Comparison of ENCODE assay signal across 27 mouse cellular contexts in the genomic region with DNA sequence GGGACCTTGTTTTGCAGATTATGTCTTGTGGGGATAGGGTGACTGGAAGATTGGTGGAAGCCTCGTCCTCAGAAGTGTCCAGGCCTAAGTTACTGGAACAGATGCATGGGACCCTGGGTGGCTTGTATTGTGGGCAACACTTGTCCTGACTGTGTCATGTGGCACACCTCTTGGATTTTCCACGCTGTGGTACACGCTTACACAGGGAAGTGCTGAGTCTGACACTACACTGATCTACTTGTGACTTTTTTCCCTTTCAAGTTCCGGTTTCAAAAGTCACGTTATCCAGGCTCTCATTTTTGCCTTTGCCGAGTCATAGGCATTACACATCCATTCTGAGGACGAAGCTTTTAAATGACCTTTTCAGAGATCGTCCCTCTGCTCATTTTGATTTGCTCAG.
A peak's percentile ranks its signal among the peaks of the same experiment; 100 is the strongest.
DNase-seq lines count a peak whose midpoint lies in the region; ATAC-seq and TF ChIP-seq lines count a peak whose summit lies in the region.
"Had no signal": no experiment of that assay in that cellular context is flagged by ENCODE, and none has a peak within 500 bp of the region (broad histone marks: within the 10 kb centered on the region; RNA-seq: fewer than 3 reads in every experiment).

No protein-coding gene starts in this region.

- H3K27ac ChIP-seq in liver, adult 2 months (replicated peaks; ENCODE audit: insufficient read depth, low read depth, low read length): peak overlapping the region; percentile 67
- no peak overlapping the region for H3K27ac ChIP-seq in liver, postnatal 0 days (ENCODE audit: low read depth)
- no peak overlapping the region for H3K27ac ChIP-seq in midbrain, embryonic 11.5 days (ENCODE audit: low read depth, low read length)
- H3K27ac ChIP-seq in midbrain, embryonic 16.5 days (ENCODE audit: low read length): no peak overlapping the region
- H3K27ac ChIP-seq: embryonic facial prominence, embryonic 13.5 days; embryonic facial prominence, embryonic 15.5 days; forebrain, embryonic 10.5 days; forebrain, embryonic 12.5 days had no signal

- TF ChIP-seq POLR2A in liver, adult 2 months (IDR thresholded peaks at IDR 0.05; ENCODE audit: extremely low read depth, insufficient read depth, low read length): no peak

- ATAC-seq in liver, postnatal 0 days: no peak
- no peak for ATAC-seq in midbrain, embryonic 11.5 days (ENCODE audit: low FRiP score)
- no peak for ATAC-seq in midbrain, embryonic 16.5 days
- ATAC-seq: CD4-positive, CD25-positive, alpha-beta regulatory T cell, adult 4 months; forebrain, embryonic 14.5 days; forebrain, embryonic 16.5 days had no signal

- no peak for TF ChIP-seq CTCF in liver, adult 2 months (IDR thresholded peaks at IDR 0.05; ENCODE audit: low read depth, low read length)
- no peak for TF ChIP-seq CTCF in liver, postnatal 0 days (IDR thresholded peaks at IDR 0.05; ENCODE audit: low read depth)

- peak overlapping the region; percentile 9 for H3K9ac ChIP-seq in liver, adult 2 months (ENCODE audit: low read depth, low read length)
- H3K9ac ChIP-seq in liver, postnatal 0 days (replicated peaks): no peak overlapping the region
- H3K9ac ChIP-seq in midbrain, embryonic 11.5 days (ENCODE audit: low read length): no peak overlapping the region
- no peak overlapping the region for H3K9ac ChIP-seq in midbrain, embryonic 16.5 days (ENCODE audit: low read depth, low read length)
- H3K9ac ChIP-seq: embryonic facial prominence, embryonic 13.5 days; embryonic facial prominence, embryonic 15.5 days; forebrain, embryonic 12.5 days had no signal

- intact Hi-C loops in heart, postnatal 36 days (cut with DNase I): no loop called here

- H3K9me3 ChIP-seq in liver, postnatal 0 days (ENCODE audit: low read length): no peaks in the 10 kb centered on the region
- H3K9me3 ChIP-seq in midbrain, embryonic 11.5 days (ENCODE audit: control insufficient read depth, low read length): no peaks in the 10 kb centered on the region
- peaks cover 3% of the 10 kb centered on the region; the same call in 1 of the 2 replicates for H3K9me3 ChIP-seq in midbrain, embryonic 16.5 days (replicated peaks; ENCODE audit: control insufficient read depth, low read length, poor library complexity, severe bottlenecking)
- H3K9me3 ChIP-seq: embryonic facial prominence, embryonic 15.5 days had no signal

- H3K27me3 ChIP-seq in liver, adult 2 months (ENCODE audit: control insufficient read depth, insufficient read depth, low read length): no peaks in the 10 kb centered on the region
- no peaks in the 10 kb centered on the region for H3K27me3 ChIP-seq in liver, postnatal 0 days (ENCODE audit: insufficient read depth, low read length)
- no peaks in the 10 kb centered on the region for H3K27me3 ChIP-seq in midbrain, embryonic 11.5 days (ENCODE audit: control insufficient read depth, insufficient read depth, low read length)
- H3K27me3 ChIP-seq in midbrain, embryonic 16.5 days (ENCODE audit: control insufficient read depth, insufficient read depth, low read depth, low read length): no peaks in the 10 kb centered on the region
- H3K27me3 ChIP-seq: CH12.LX; embryonic facial prominence, embryonic 13.5 days; embryonic facial prominence, embryonic 15.5 days; forebrain, embryonic 12.5 days had no signal

- no peak overlapping the region for H3K4me2 ChIP-seq in liver, postnatal 0 days (ENCODE audit: low read depth, low read length)
- no peak overlapping the region for H3K4me2 ChIP-seq in midbrain, embryonic 11.5 days
- no peak overlapping the region for H3K4me2 ChIP-seq in midbrain, embryonic 16.5 days (ENCODE audit: low read length)
- H3K4me2 ChIP-seq: embryonic facial prominence, embryonic 13.5 days; embryonic facial prominence, embryonic 15.5 days; forebrain, embryonic 12.5 days had no signal

- H3K79me2 ChIP-seq in liver, adult 2 months (ENCODE audit: control insufficient read depth, insufficient read depth, low read length): no peaks in the 10 kb centered on the region

- 69% methylated on average over 8 of the region's 8 CpGs for WGBS in liver, adult 2 months
- 77% methylated on average over 8 of the region's 8 CpGs for WGBS in liver, postnatal 0 days (ENCODE audit: insufficient replicate concordance)
- WGBS in midbrain, embryonic 11.5 days: 78% methylated on average over 8 of the region's 8 CpGs
- 60% methylated on average over 8 of the region's 8 CpGs for WGBS in midbrain, embryonic 16.5 days

- H3K4me1 ChIP-seq in liver, adult 2 months (ENCODE audit: control insufficient read depth, insufficient read depth, low read length): peaks cover 11% of the 10 kb centered on the region
- H3K4me1 ChIP-seq in liver, postnatal 0 days (ENCODE audit: insufficient read depth): peaks cover 4% of the 10 kb centered on the region; the same call in 1 of the 2 replicates
- H3K4me1 ChIP-seq in midbrain, embryonic 11.5 days (ENCODE audit: control insufficient read depth, insufficient read depth, low read length): peaks cover 9% of the 10 kb centered on the region; the same call in 1 of the 2 replicates
- peaks cover 13% of the 10 kb centered on the region for H3K4me1 ChIP-seq in midbrain, embryonic 16.5 days (ENCODE audit: control insufficient read depth, insufficient read depth, low read length)
- H3K4me1 ChIP-seq: embryonic facial prominence, embryonic 15.5 days had no signal

- H3K36me3 ChIP-seq in liver, adult 2 months (ENCODE audit: control insufficient read depth, insufficient read depth, low read length): no peaks in the 10 kb centered on the region
- H3K36me3 ChIP-seq in liver, postnatal 0 days (replicated peaks; ENCODE audit: insufficient read depth, low read length): no peaks in the 10 kb centered on the region
- no peaks in the 10 kb centered on the region for H3K36me3 ChIP-seq in midbrain, embryonic 11.5 days (ENCODE audit: control insufficient read depth, insufficient read depth, low read length)
- no peaks in the 10 kb centered on the region for H3K36me3 ChIP-seq in midbrain, embryonic 16.5 days (ENCODE audit: control insufficient read depth, insufficient read depth, low read length)
- H3K36me3 ChIP-seq: embryonic facial prominence, embryonic 15.5 days; forebrain, embryonic 12.5 days had no signal

- no peak for TF ChIP-seq EP300 in liver, postnatal 0 days (IDR thresholded peaks at IDR 0.05; ENCODE audit: low read depth)

- no peak overlapping the region for H3K4me3 ChIP-seq in liver, adult 2 months (ENCODE audit: insufficient read depth, low read depth, low read length)
- H3K4me3 ChIP-seq in liver, postnatal 0 days (ENCODE audit: low read depth, low read length): no peak overlapping the region
- no peak overlapping the region for H3K4me3 ChIP-seq in midbrain, embryonic 11.5 days (ENCODE audit: low read depth, low read length)
- H3K4me3 ChIP-seq in midbrain, embryonic 16.5 days (ENCODE audit: low read depth, low read length): no peak overlapping the region
- H3K4me3 ChIP-seq: embryonic facial prominence, embryonic 13.5 days; embryonic facial prominence, embryonic 15.5 days; erythroblast, embryonic 14.5 days; forebrain, embryonic 10.5 days; forebrain, embryonic 12.5 days had no signal

- peak; percentile 14 for DNase-seq in adrenal gland, adult 2 months
- DNase-seq in adrenal gland, postnatal 36 days: no peak
- peak; percentile 83 for DNase-seq in heart, adult 11 months
- no peak for DNase-seq in heart, postnatal 36 days
- DNase-seq in liver, adult 2 months (ENCODE audit: extremely low read depth, low read depth, low spot score): peak; percentile 55
- no peak for DNase-seq in liver, postnatal 0 days
- peak; percentile 53 for DNase-seq in midbrain, embryonic 11.5 days (ENCODE audit: low spot score, missing footprints)
- DNase-seq: adrenal gland, adult 8-10 months; adrenal gland, postnatal 14 days; B cell, adult 2 months; cerebellum, adult 11 months; cerebellum, adult 18-20 months; cerebellum, adult 8-10 months; cerebellum, adult 9-11 months; cerebellum, postnatal 14 days; cerebellum, postnatal 36 days; embryo, embryonic 11 days had no signal

Comparison
In these comparisons a context has a peak if more than half of its experiments do, and no peak if none do; other contexts are left out.
1. DNase-seq: peak in adrenal gland, adult 2 months (single experiment), heart, adult 11 months (single experiment), liver, adult 2 months (single experiment) and midbrain, embryonic 11.5 days (single experiment); none in adrenal gland, postnatal 36 days (0 of 2), heart, postnatal 36 days (0 of 2) and liver, postnatal 0 days (single experiment).